Mouse (Mus musculus) c-Kit-positive CD71-positive TER-119-negative erythroid progenitor cells, embryonic 14.5 days (primary cell): ENCODE results near the gene Zfp963.
"Not testable (repeated sequence)": the region's sequence is repeated elsewhere in the genome, so short reads cannot be mapped to it uniquely, and the experiment has no call there.

Experiments used
- DNase-seq: peaks from one replicate; pipeline ENCODE4 v3.0.0-alpha.2; 2013; ENCODE audit warnings: low read depth

The Zfp963 gene

GRCm38 (mm10) chr8:69740763-69741162 lies 9.0 kb downstream of the Zfp963 start:
- DNase-seq: no peak

GRCm38 (mm10) chr8:69735495-69735894 lies 14.3 kb downstream of the Zfp963 start:
- DNase-seq: no peak

DNA sequence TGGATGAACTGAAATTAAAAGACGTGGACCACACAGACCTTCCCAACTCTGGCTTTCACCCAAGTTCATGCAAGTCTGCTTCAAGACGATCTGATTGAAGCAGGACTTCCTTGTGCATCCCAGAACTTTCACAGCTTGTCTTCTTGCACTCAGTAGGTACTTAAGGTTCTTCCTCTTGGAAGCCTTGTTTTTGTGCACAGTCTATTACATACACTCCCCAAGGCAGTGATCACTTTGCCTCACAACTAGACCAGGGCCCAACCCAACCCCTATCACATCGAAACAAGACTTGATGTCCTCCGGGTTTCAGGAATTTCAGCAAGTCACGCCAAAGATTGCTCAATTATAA lies 32.6 kb downstream of the Zfp963 start:
- DNase-seq: no peak

- peak; percentile 97 for DNase-seq
Measured at GRCm38 (mm10) chr8:69716403-69717231, 33.2 kb downstream of the Zfp963 start.

DNA sequence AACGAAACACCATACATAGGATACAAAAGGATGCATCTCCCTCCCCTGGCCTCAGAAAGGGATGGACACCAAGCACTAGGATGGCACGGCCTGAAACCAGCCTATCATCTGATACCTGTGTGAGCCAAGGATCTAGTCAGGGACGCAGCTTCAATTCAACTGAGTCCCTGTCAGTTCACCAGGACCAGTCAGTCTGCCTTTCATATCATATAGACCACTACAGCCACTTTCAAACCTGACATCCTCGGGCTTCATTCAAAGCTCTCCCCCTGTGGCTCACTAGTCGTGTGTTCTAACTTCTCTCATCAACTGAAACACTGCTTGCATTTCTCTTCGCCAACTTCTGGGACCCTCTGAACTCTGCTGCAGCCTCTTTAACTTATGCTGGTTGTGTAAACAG lies 34.4 kb downstream of the Zfp963 start:
- no peak for DNase-seq

DNA sequence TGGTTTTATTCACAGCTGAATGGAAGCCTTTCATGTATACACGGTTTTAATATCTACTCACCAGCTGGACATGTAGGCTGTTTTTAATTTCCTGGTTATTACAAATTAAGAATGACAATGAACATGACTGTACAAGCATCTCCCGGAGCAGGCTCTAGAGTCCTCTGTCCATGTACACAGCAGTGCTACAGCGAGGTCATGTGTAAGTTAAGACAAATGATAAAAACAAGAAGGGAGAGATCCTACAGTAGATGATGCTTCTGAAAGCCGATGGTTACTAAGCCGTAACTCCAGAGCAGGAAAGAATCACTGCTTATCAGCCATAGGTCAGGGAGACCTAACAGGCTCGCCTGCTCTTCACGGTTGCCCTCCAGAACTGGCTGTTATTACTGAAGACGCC lies 36.3 kb downstream of the Zfp963 start:
- no peak for DNase-seq

GRCm38 (mm10) chr8:69710624-69711023 lies 39.1 kb downstream of the Zfp963 start, which contains the start of gene Zfp869:
Gene Zfp869 (minus strand): TSS chr8:69710724.
- not testable (repeated sequence) for DNase-seq

DNA sequence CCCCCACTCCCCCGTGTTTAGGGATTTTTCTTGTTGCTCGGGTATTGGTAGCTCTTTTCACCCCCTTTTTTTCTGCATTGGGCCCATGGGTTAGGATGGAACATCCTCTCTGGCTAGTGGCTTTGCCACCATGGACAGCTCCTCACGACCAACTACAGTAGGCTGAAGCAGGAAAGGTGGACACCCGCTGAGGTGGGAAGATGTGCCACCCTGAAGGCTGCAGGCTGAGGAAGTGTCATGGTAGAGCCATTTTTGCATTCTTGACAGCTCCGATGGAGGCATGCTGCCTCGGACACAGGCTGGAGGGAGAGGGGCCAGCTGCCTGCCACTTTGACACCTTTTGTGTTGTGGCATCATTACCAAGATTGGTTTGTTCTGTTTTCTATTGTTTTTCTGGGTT lies 48.0 kb downstream of the Zfp963 start:
- DNase-seq: no peak
